Mouse (Mus musculus): ENCODE data around the gene Tmem190.

DNA sequence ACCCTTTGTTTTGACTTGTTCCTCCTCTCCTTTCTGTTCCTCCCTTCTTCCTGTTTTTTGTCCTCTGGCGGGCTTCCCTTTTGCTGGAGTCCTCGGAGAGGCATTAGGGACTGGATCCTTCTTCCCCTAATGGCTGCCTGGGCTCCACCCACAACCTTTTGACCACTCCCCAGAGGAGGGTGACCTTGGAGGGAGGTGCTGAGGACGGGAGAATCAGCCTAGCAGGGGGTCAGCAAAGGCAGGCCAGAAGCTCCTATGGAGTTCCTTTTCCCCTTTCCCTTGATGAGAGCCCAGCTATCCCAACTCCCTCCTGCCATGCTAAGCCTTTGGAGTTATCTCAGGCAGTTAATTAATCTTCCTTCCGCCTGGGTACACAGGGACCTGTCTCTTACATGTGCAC is 41.6 kb upstream of the Tmem190 start:
- TF ChIP-seq CTCF (IDR thresholded peaks at IDR 0.05; ENCODE audit: extremely low read depth, insufficient read depth, insufficient read length, insufficient replicate concordance) (no peak), POLR2A (IDR thresholded peaks at IDR 0.05; ENCODE audit: low read depth, low read length) (no peak)

Data from spleen, adult 2 months (tissue).